In genomic region chr1:169748439-169748838, GRCm38 (mm10) we compare ENCODE assay signal across 15 mouse cellular contexts. TPM values are rescaled to one million over a fixed set of nuclear protein-coding genes. Genes with fewer than 3 reads are reported as not detected.
DNase-seq lines count a peak whose midpoint lies in the region; ATAC-seq and TF ChIP-seq lines count a peak whose summit lies in the region.
"Had no signal": no experiment of that assay in that cellular context is flagged by ENCODE, and none has a peak within 500 bp of the region (broad histone marks: within the 10 kb centered on the region; RNA-seq: fewer than 3 reads in every experiment).

No protein-coding gene starts in this region.

- no peak overlapping the region for H3K4me3 ChIP-seq in forebrain, embryonic 14.5 days (ENCODE audit: low read depth, low read length)
- no peak overlapping the region for H3K4me3 ChIP-seq in forebrain, embryonic 12.5 days (replicated peaks)
- H3K4me3 ChIP-seq in midbrain, embryonic 16.5 days (ENCODE audit: low read depth, low read length): peak overlapping the region; percentile 42
- H3K4me3 ChIP-seq: liver, embryonic 15.5 days had no signal

- H3K27ac ChIP-seq in forebrain, embryonic 14.5 days (ENCODE audit: low read depth, low read length): no peak overlapping the region
- no peak overlapping the region for H3K27ac ChIP-seq in forebrain, embryonic 12.5 days
- H3K27ac ChIP-seq in midbrain, embryonic 16.5 days (ENCODE audit: low read length): peak overlapping the region; percentile 86
- H3K27ac ChIP-seq: liver, embryonic 15.5 days had no signal

- H3K4me1 ChIP-seq in forebrain, embryonic 14.5 days (ENCODE audit: control insufficient read depth, insufficient read depth, low read length): peaks cover 5% of the 10 kb centered on the region; the same call in 1 of the 2 replicates
- H3K4me1 ChIP-seq in forebrain, embryonic 12.5 days: peaks cover 7% of the 10 kb centered on the region; the same call in 1 of the 2 replicates
- H3K4me1 ChIP-seq in midbrain, embryonic 16.5 days (ENCODE audit: control insufficient read depth, insufficient read depth, low read length): peaks cover 24% of the 10 kb centered on the region
- H3K4me1 ChIP-seq: liver, embryonic 15.5 days had no signal

- H3K9ac ChIP-seq in forebrain, embryonic 14.5 days (ENCODE audit: low read length): no peak overlapping the region
- H3K9ac ChIP-seq in forebrain, embryonic 12.5 days: no peak overlapping the region
- peak overlapping the region; percentile 57; the same call in 1 of the 2 replicates for H3K9ac ChIP-seq in midbrain, embryonic 16.5 days (ENCODE audit: low read depth, low read length)
- H3K9ac ChIP-seq: liver, embryonic 15.5 days had no signal

- no peak for TF ChIP-seq CTCF in brain, embryonic 14.5 days (IDR thresholded peaks at IDR 0.05; ENCODE audit: borderline replicate concordance, extremely low read depth, insufficient read depth, insufficient read length)

- H3K9me3 ChIP-seq in forebrain, embryonic 14.5 days (replicated peaks; ENCODE audit: control insufficient read depth, low read length): no peaks in the 10 kb centered on the region
- no peaks in the 10 kb centered on the region for H3K9me3 ChIP-seq in forebrain, embryonic 12.5 days
- no peaks in the 10 kb centered on the region for H3K9me3 ChIP-seq in midbrain, embryonic 16.5 days (replicated peaks; ENCODE audit: control insufficient read depth, low read length, poor library complexity, severe bottlenecking)
- H3K9me3 ChIP-seq: liver, embryonic 15.5 days had no signal

- 0 out of 2 replicates have a peak, but pooled peaks cover 2% of the 10 kb centered on the region for H3K27me3 ChIP-seq in forebrain, embryonic 14.5 days (replicated peaks; ENCODE audit: control insufficient read depth, insufficient read depth, low read length)
- H3K27me3 ChIP-seq in forebrain, embryonic 12.5 days: peaks cover 17% of the 10 kb centered on the region
- no peaks in the 10 kb centered on the region for H3K27me3 ChIP-seq in midbrain, embryonic 16.5 days (ENCODE audit: control insufficient read depth, insufficient read depth, low read depth, low read length)
- H3K27me3 ChIP-seq: liver, embryonic 15.5 days had no signal

- WGBS in forebrain, embryonic 14.5 days: 51% methylated on average over 5 of the region's 5 CpGs
- 49% methylated on average over 5 of the region's 5 CpGs for WGBS in forebrain, embryonic 12.5 days
- WGBS in midbrain, embryonic 16.5 days: 26% methylated on average over 5 of the region's 5 CpGs

- no peaks in the 10 kb centered on the region for H3K36me3 ChIP-seq in forebrain, embryonic 14.5 days (ENCODE audit: control insufficient read depth, insufficient read depth, low read length)
- H3K36me3 ChIP-seq in forebrain, embryonic 12.5 days (replicated peaks): no peaks in the 10 kb centered on the region
- no peaks in the 10 kb centered on the region for H3K36me3 ChIP-seq in midbrain, embryonic 16.5 days (ENCODE audit: control insufficient read depth, insufficient read depth, low read length)
- H3K36me3 ChIP-seq: G1E; liver, embryonic 15.5 days had no signal

- peak; percentile 51 for DNase-seq in forebrain, embryonic 14.5 days (ENCODE audit: low spot score)
- peak; percentile 32 to 50 for DNase-seq in left cerebral cortex, adult 18-20 months (ENCODE audit: low spot score in 2 of 2)
- no peak for DNase-seq in left cerebral cortex, adult 11 months (ENCODE audit: low spot score)
- peak; percentile 69 for DNase-seq in brain, embryonic 14.5 days (ENCODE audit: low read depth)
- no peak for DNase-seq in kidney, adult 8-10 months
- DNase-seq: adrenal gland, postnatal 25 days; cerebellum, adult 9-10 months; heart, adult 11 months; kidney, postnatal 25 days; lung, postnatal 4 days had no signal

- no peak for TF ChIP-seq POLR2A in brain, embryonic 14.5 days (IDR thresholded peaks at IDR 0.05; ENCODE audit: borderline replicate concordance, extremely low read depth, insufficient read depth, insufficient read length, poor library complexity, severe bottlenecking)

- H3K4me2 ChIP-seq in forebrain, embryonic 14.5 days (ENCODE audit: low read length): peak overlapping the region; percentile 56; the same call in 1 of the 2 replicates
- no peak overlapping the region for H3K4me2 ChIP-seq in forebrain, embryonic 12.5 days
- H3K4me2 ChIP-seq in midbrain, embryonic 16.5 days (ENCODE audit: low read length): peak overlapping the region; percentile 67
- H3K4me2 ChIP-seq: liver, embryonic 15.5 days had no signal

- no peak for ATAC-seq in forebrain, embryonic 14.5 days
- ATAC-seq in forebrain, embryonic 12.5 days (ENCODE audit: low FRiP score): no peak
- no peak for ATAC-seq in midbrain, embryonic 16.5 days
- ATAC-seq: intestine, postnatal 0 days had no signal

RNA-seq across cellular contexts. Expression of gene Rgs4, which starts 1.0 kb away (rescaled TPM):
- polyA plus RNA-seq in forebrain, embryonic 14.5 days (2014; fragmentation: Nextera tagmentation; extraction: Ambion mirVana): 46.0 and 55.6 TPM in 2 replicates
- 13.9 and 14.5 TPM in 2 replicates for polyA plus RNA-seq in forebrain, embryonic 12.5 days (2016; fragmentation: Nextera tagmentation; extraction: Ambion mirVana)
- 100 to 1,000 TPM; 364 to 379 TPM for total RNA-seq in left cerebral cortex, adult 18-20 months (2021)
- 24.3 and 29.0 TPM in 2 replicates for polyA plus RNA-seq in brain, embryonic 14.5 days (2012; rRNA removed)
- polyA plus RNA-seq in midbrain, embryonic 16.5 days (2015; fragmentation: Nextera tagmentation; extraction: Ambion mirVana): 53.6 and 66.9 TPM in 2 replicates
- total RNA-seq: G1E had no signal
- polyA plus RNA-seq: G1E had no signal

Comparison
In these comparisons a context has a peak if more than half of its experiments do, and no peak if none do; other contexts are left out.
1. DNase-seq: peak in forebrain, embryonic 14.5 days (single experiment), left cerebral cortex, adult 18-20 months (2 of 2) and brain, embryonic 14.5 days (single experiment); none in left cerebral cortex, adult 11 months (single experiment) and kidney, adult 8-10 months (0 of 2).